Mouse (Mus musculus): ENCODE measurements around the gene Tmem235. TPM values are rescaled to one million over a fixed set of nuclear protein-coding genes. Genes with fewer than 3 reads are reported as not detected.
A peak's percentile ranks its signal among the peaks of the same experiment; 100 is the strongest.

Tmem235 gene
- not detected in 2 replicates for total RNA-seq (2012; rRNA removed)
- not detected in 2 replicates for total RNA-seq (2014; rRNA removed)
- not detected in 2 replicates for polyA plus RNA-seq (2012; ENCODE audit: insufficient read length, low read depth)

DNA sequence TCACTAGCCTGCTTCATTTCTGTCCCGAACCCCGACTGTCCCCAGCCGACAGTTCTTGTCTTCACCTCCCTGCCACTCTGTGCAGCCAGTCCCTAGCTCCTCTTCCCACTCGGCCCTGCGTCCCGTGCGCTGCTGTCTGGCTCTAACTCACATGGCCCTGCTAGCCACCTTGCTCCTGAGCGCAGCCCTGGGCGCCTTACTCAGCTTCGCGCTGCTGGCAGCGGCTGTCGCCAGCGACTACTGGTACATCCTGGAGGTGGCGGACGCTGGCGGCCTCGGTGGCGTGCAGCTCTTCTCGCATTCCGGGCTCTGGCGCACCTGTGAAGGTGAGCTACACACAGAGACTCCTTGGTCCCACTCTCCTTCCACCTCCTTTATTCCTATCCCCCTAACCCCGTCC lies at the start of gene Tmem235:
Tmem235 (plus strand) TSS at position 152 of the 400 bp plus-strand sequence.
- Histone ChIP-seq H3K4me2 (ENCODE audit: insufficient read depth, low read depth, poor library complexity, severe bottlenecking) (no peak within 1 kb of the TSS), H3K4me1 (ENCODE audit: control insufficient read depth in 1 of 2, insufficient read depth in 2 of 2) (peaks cover under 1 to 9% of the 10 kb centered on the region in 2 experiments), H3K4me3 (replicated peaks in 1 of 3; ENCODE audit: low read depth in 2 of 3, low read length in 2 of 3, poor library complexity in 1 of 3) (no peak within 1 kb of the TSS), H3K27me3 (replicated peaks) (peaks cover 3% of the 10 kb centered on the region), H3K9me3 (replicated peaks; ENCODE audit: low read length) (peaks cover 13% of the 10 kb centered on the region), H3K9ac (ENCODE audit: insufficient read depth, low read depth) (no peak within 1 kb of the TSS), H3K36me3 (replicated peaks in 1 of 2; ENCODE audit: control insufficient read depth in 1 of 2, insufficient read depth in 1 of 2, low read length in 1 of 2) (peaks cover 21 to 37% of the 10 kb centered on the region in 2 experiments), H3K79me2 (replicated peaks; ENCODE audit: control insufficient read depth, extremely low read depth, insufficient read depth, poor library complexity, severe bottlenecking) (no peaks in the 10 kb centered on the region), H3K27ac (ENCODE audit: insufficient read depth, low read depth) (no peak within 1 kb of the TSS)
- no peak for DNase-seq (ENCODE audit: extremely low read depth)
- TF ChIP-seq RCOR1 (conservative IDR thresholded peaks at IDR 0.05; ENCODE audit: low read depth, low read length) (no peak), UBTF (IDR thresholded peaks at IDR 0.05; ENCODE audit: low read depth, low read length) (no peak), JUND (conservative IDR thresholded peaks at IDR 0.05; ENCODE audit: low read depth, low read length) (no peak), USF1 (IDR thresholded peaks at IDR 0.05; ENCODE audit: low read depth, low read length) (no peak), KAT2A (IDR thresholded peaks at IDR 0.05; ENCODE audit: insufficient replicate concordance, low read length) (no peak), ELF1 (IDR thresholded peaks at IDR 0.05; ENCODE audit: low read depth, low read length) (no peak), POLR2A (IDR thresholded peaks at IDR 0.05; ENCODE audit: low read depth, low read length) (no peak), USF2 (conservative IDR thresholded peaks at IDR 0.05; ENCODE audit: low read depth, low read length) (no peak)
- in situ Hi-C loops (cut with MboI; ENCODE audit: low pct_ligation_motif_present, low pct_unique_long_range_greater_than_20kb, low sequenced_read_pairs) (loop anchor here (10.0 kb wide), 1 partner anchor 354 kb away; no protein-coding TSS in a partner anchor), dilution Hi-C loops (cut with MboI; ENCODE audit: extremely low pct_ligation_motif_present, extremely low pct_unique_long_range_greater_than_20kb, low sequenced_read_pairs) (no loop called here)

DNA sequence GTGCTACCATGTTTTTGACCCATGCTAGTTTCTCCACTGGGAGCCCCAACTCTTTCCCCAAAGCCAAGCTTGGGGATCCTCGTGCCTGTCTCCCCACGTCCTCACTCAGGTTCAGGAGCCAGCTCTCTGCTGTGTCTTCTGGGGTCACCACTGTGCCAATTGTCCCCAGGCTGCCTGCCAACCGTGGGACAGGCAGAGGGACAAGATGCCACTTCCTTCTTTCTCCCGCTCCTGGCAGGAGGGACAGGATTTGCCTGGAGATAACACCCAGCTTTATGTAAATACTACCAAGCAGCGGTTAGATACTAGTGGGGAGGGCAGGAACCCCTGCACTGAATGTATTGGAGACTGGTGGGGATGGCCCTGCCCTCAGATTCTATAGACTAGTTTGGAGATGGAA lies 46.7 kb upstream of the Tmem235 start:
- dilution Hi-C loops (cut with MboI; ENCODE audit: extremely low pct_ligation_motif_present, extremely low pct_unique_long_range_greater_than_20kb, low sequenced_read_pairs) (no loop called here), in situ Hi-C loops (cut with MboI; ENCODE audit: low pct_ligation_motif_present, low pct_unique_long_range_greater_than_20kb, low sequenced_read_pairs) (no loop called here)
- no peak for DNase-seq (ENCODE audit: extremely low read depth)
- no peak overlapping the region for H3K4me2 ChIP-seq (ENCODE audit: insufficient read depth, low read depth, poor library complexity, severe bottlenecking)
- H3K4me3 ChIP-seq (replicated peaks in 1 of 3; ENCODE audit: low read depth in 2 of 3, low read length in 2 of 3, poor library complexity in 1 of 3), result no peak overlapping the region
- peak overlapping the region; percentile 9; the same call in 1 of the 2 replicates for H3K27ac ChIP-seq (ENCODE audit: insufficient read depth, low read depth)
- peaks cover 74 to 76% of the 10 kb centered on the region in 2 experiments for H3K36me3 ChIP-seq (replicated peaks in 1 of 2; ENCODE audit: control insufficient read depth in 1 of 2, insufficient read depth in 1 of 2, low read length in 1 of 2)
- H3K4me1 ChIP-seq (ENCODE audit: control insufficient read depth in 1 of 2, insufficient read depth in 2 of 2), result peaks cover 20 to 83% of the 10 kb centered on the region in 2 experiments
- TF ChIP-seq SMC3 (IDR thresholded peaks at IDR 0.05; ENCODE audit: low read depth, low read length) (peak; percentile 1; the same call in 1 of the 2 replicates), POLR2A (IDR thresholded peaks at IDR 0.05; ENCODE audit: low read depth, low read length) (peak; percentile 33; the same call in 1 of the 2 replicates), ELF1 (IDR thresholded peaks at IDR 0.05; ENCODE audit: low read depth, low read length) (no peak), MAFK (IDR thresholded peaks at IDR 0.05; ENCODE audit: insufficient replicate concordance, low read length) (no peak), MXI1 (IDR thresholded peaks at IDR 0.05; ENCODE audit: low read depth, low read length) (no peak), ZMIZ1 (IDR thresholded peaks at IDR 0.05; ENCODE audit: low read depth, low read length) (0 out of 2 replicates have a peak, but pooled peaks have one; percentile 1), USF1 (IDR thresholded peaks at IDR 0.05; ENCODE audit: low read depth, low read length) (no peak)
- no peaks in the 10 kb centered on the region for H3K27me3 ChIP-seq (replicated peaks)
- no peaks in the 10 kb centered on the region for H3K9me3 ChIP-seq (replicated peaks; ENCODE audit: low read length)
- no peak overlapping the region for H3K9ac ChIP-seq (ENCODE audit: insufficient read depth, low read depth)
- H3K79me2 ChIP-seq (replicated peaks; ENCODE audit: control insufficient read depth, extremely low read depth, insufficient read depth, poor library complexity, severe bottlenecking), result peaks cover 67% of the 10 kb centered on the region

All from CH12.LX (cell line).